Mouse (Mus musculus): ENCODE measurements around the gene Adamts17. TPM values are rescaled to one million over a fixed set of nuclear protein-coding genes. Genes with fewer than 3 reads are reported as not detected.

The Adamts17 gene
- polyA plus RNA-seq, 1 experiment from 2014 or later, result 4.3 TPM

GRCm38 (mm10) chr7:66831295-66831694 lies 8.2 kb upstream of the Adamts17 start:
- 42% methylated on average over 5 of the region's 5 CpGs for WGBS
- ATAC-seq (ENCODE audit: low FRiP score, low TSS enrichment), result no peak
- no peaks in the 10 kb centered on the region for H3K27me3 ChIP-seq (ENCODE audit: control insufficient read depth, insufficient read depth, low read length)
- peaks cover 10% of the 10 kb centered on the region for H3K4me1 ChIP-seq (ENCODE audit: control insufficient read depth, insufficient read depth, low read length)
- H3K9ac ChIP-seq (ENCODE audit: low read depth, low read length), result no peak overlapping the region
- no peak overlapping the region for H3K4me3 ChIP-seq (ENCODE audit: low read length)
- H3K27ac ChIP-seq (ENCODE audit: low read depth, low read length), result peak overlapping the region; percentile 20; the same call in 1 of the 2 replicates
- H3K36me3 ChIP-seq (ENCODE audit: control insufficient read depth, insufficient read depth, low read length), result no peaks in the 10 kb centered on the region
- peak overlapping the region; percentile 15; the same call in 1 of the 2 replicates for H3K4me2 ChIP-seq (replicated peaks; ENCODE audit: low read depth, low read length)
- H3K9me3 ChIP-seq (ENCODE audit: control insufficient read depth, low read length), result no peaks in the 10 kb centered on the region

DNA sequence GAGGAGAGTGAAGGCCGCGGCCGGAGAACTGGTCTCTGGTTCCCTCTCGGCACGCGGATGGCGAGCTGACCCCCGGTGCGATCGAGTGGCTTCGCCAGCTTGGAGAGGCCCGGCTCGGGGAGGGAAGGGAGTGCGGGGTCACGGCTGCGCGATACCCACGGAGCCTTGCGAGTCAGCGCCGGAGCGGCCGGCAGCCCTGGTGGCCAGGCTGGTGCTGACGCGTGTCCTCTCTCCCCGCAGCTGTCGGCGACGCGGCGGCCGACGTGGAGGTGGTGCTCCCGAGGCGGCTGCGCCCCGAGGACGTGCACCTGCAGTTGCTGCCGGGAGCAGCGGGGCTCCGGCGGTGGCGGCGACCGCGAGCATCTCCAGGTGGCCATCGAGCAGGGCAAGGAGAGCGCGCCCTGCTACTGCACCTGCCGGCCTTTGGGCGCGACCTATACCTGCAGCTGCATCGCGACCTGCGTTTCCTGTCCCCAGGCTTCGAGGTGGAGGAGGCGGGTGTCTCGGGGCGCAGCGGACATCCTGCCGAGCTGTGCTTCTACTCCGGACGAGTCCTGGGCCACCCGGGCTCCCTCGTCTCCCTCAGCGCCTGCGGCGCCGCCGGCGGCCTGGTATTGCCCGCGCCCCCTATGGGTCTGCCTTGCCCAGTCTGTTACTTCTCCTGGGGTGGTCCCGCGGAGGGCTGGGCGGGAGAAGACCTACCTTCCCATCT lies 629 bp downstream of the Adamts17 start:
- under 1% methylated on average over 75 of the region's 76 CpGs for WGBS
- H3K4me1 ChIP-seq (ENCODE audit: control insufficient read depth, insufficient read depth, low read length), result no peaks in the 10 kb centered on the region; the same call in 1 of the 2 replicates
- peak overlapping the region; percentile 51 for H3K9ac ChIP-seq (ENCODE audit: low read depth, low read length)
- H3K4me2 ChIP-seq (replicated peaks; ENCODE audit: low read depth, low read length), result peak overlapping the region; percentile 99
- peaks cover 12% of the 10 kb centered on the region for H3K27me3 ChIP-seq (ENCODE audit: control insufficient read depth, insufficient read depth, low read length)
- H3K27ac ChIP-seq (ENCODE audit: low read depth, low read length), result no peak overlapping the region
- no peaks in the 10 kb centered on the region for H3K36me3 ChIP-seq (ENCODE audit: control insufficient read depth, insufficient read depth, low read length)
- peak overlapping the region; percentile 49 for H3K4me3 ChIP-seq (ENCODE audit: low read length)
- no peaks in the 10 kb centered on the region for H3K9me3 ChIP-seq (ENCODE audit: control insufficient read depth, low read length)
- peak; percentile 20; the same call in 1 of the 2 replicates for ATAC-seq (ENCODE audit: low FRiP score, low TSS enrichment)

GRCm38 (mm10) chr7:66841165-66841564 lies 1.6 kb downstream of the Adamts17 start:
- no peak overlapping the region for H3K27ac ChIP-seq (ENCODE audit: low read depth, low read length)
- H3K4me2 ChIP-seq (replicated peaks; ENCODE audit: low read depth, low read length), result peak overlapping the region; percentile 99; the same call in 1 of the 2 replicates
- H3K27me3 ChIP-seq (ENCODE audit: control insufficient read depth, insufficient read depth, low read length), result peaks cover 12% of the 10 kb centered on the region
- H3K36me3 ChIP-seq (ENCODE audit: control insufficient read depth, insufficient read depth, low read length), result no peaks in the 10 kb centered on the region
- H3K9ac ChIP-seq (ENCODE audit: low read depth, low read length), result no peak overlapping the region
- ATAC-seq (ENCODE audit: low FRiP score, low TSS enrichment), result no peak
- H3K4me1 ChIP-seq (ENCODE audit: control insufficient read depth, insufficient read depth, low read length), result no peaks in the 10 kb centered on the region; the same call in 1 of the 2 replicates
- WGBS, result 80% methylated on average over 7 of the region's 7 CpGs
- H3K9me3 ChIP-seq (ENCODE audit: control insufficient read depth, low read length), result no peaks in the 10 kb centered on the region
- no peak overlapping the region for H3K4me3 ChIP-seq (ENCODE audit: low read length)

DNA sequence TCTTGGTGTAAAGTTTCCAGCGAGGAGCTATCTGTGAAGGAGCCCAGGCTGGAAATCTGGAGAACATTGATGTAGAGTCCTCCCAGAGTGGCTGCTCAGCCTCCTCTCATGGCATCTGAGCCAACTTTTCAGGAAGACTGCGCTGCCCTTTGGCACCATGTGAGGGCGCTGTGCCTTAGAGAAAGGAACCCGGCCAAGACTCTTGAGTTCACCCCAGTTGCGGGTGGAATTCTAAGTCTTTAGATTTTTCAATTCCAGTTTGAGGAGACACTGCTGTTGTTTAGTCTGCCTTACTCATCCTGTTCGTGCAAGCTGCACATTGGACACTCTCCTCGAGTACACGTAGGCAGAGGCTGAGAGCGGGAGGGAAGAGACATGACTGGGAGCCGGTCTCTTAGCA lies 2.5 kb downstream of the Adamts17 start:
- Histone ChIP-seq H3K9ac (ENCODE audit: low read depth, low read length) (no peak overlapping the region), H3K9me3 (ENCODE audit: control insufficient read depth, low read length) (no peaks in the 10 kb centered on the region), H3K27me3 (ENCODE audit: control insufficient read depth, insufficient read depth, low read length) (peaks cover 12% of the 10 kb centered on the region), H3K27ac (ENCODE audit: low read depth, low read length) (no peak overlapping the region), H3K36me3 (ENCODE audit: control insufficient read depth, insufficient read depth, low read length) (no peaks in the 10 kb centered on the region), H3K4me3 (ENCODE audit: low read length) (no peak overlapping the region), H3K4me2 (replicated peaks; ENCODE audit: low read depth, low read length) (no peak overlapping the region), H3K4me1 (ENCODE audit: control insufficient read depth, insufficient read depth, low read length) (no peaks in the 10 kb centered on the region; the same call in 1 of the 2 replicates)
- 46% methylated on average over 10 of the region's 10 CpGs for WGBS
- no peak for ATAC-seq (ENCODE audit: low FRiP score, low TSS enrichment)

DNA sequence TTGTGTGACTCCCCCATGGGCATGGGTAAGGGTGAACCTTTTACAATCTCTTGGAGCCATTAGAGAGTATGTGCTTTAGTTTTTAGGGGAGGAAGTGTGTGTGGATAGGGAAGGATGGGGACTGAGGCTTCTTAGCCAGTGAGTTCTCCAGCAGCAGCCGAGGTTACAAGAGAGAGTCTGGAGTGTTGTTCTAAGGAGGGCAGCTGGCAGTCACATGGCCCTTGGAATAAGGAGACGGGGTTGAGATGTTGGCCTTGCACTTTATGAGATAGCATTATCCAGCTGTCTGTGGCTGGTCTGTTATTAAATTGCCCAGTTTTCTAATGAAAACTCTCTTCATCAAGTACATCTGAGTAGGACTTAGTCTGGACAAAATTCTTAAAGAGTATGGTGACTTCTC lies 4.3 kb downstream of the Adamts17 start:
- Histone ChIP-seq H3K4me2 (replicated peaks; ENCODE audit: low read depth, low read length) (no peak overlapping the region), H3K9me3 (ENCODE audit: control insufficient read depth, low read length) (no peaks in the 10 kb centered on the region), H3K27ac (ENCODE audit: low read depth, low read length) (no peak overlapping the region), H3K27me3 (ENCODE audit: control insufficient read depth, insufficient read depth, low read length) (peaks cover 12% of the 10 kb centered on the region), H3K9ac (ENCODE audit: low read depth, low read length) (no peak overlapping the region), H3K36me3 (ENCODE audit: control insufficient read depth, insufficient read depth, low read length) (no peaks in the 10 kb centered on the region), H3K4me3 (ENCODE audit: low read length) (no peak overlapping the region), H3K4me1 (ENCODE audit: control insufficient read depth, insufficient read depth, low read length) (no peaks in the 10 kb centered on the region; the same call in 1 of the 2 replicates)
- no peak for ATAC-seq (ENCODE audit: low FRiP score, low TSS enrichment)
- 61% methylated on average over 2 of the region's 2 CpGs for WGBS

DNA sequence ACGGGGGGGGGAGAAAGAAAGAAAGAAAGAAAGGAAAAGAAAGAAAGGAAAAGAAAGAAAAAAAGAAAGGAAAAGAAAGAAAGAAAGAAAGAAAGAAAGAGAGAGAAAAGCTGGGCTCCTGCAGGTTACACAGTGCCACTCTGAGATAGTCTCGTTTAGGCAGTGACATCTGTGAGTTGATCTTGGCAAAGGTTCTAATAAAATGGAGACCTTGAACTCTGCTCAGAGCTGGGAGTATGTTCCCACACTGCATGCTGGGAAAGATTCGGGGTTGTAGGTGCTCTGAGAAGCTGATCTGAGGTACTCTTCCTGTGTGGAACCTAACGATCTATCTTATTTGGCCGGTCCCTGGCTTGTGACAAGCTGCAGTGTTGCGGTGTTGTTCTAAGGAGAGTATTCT lies 7.0 kb downstream of the Adamts17 start:
- Histone ChIP-seq H3K9me3 (ENCODE audit: control insufficient read depth, low read length) (no peaks in the 10 kb centered on the region), H3K27me3 (ENCODE audit: control insufficient read depth, insufficient read depth, low read length) (no peaks in the 10 kb centered on the region), H3K4me3 (ENCODE audit: low read length) (no peak overlapping the region), H3K27ac (ENCODE audit: low read depth, low read length) (no peak overlapping the region), H3K36me3 (ENCODE audit: control insufficient read depth, insufficient read depth, low read length) (no peaks in the 10 kb centered on the region), H3K9ac (ENCODE audit: low read depth, low read length) (no peak overlapping the region), H3K4me1 (ENCODE audit: control insufficient read depth, insufficient read depth, low read length) (no peaks in the 10 kb centered on the region; the same call in 1 of the 2 replicates), H3K4me2 (replicated peaks; ENCODE audit: low read depth, low read length) (no peak overlapping the region)
- WGBS, result 67% methylated on average over 6 of the region's 6 CpGs
- ATAC-seq (ENCODE audit: low FRiP score, low TSS enrichment), result no peak

- Histone ChIP-seq H3K27me3 (ENCODE audit: control insufficient read depth, insufficient read depth, low read length) (no peaks in the 10 kb centered on the region), H3K9me3 (ENCODE audit: control insufficient read depth, low read length) (no peaks in the 10 kb centered on the region), H3K27ac (ENCODE audit: low read depth, low read length) (no peak overlapping the region), H3K9ac (ENCODE audit: low read depth, low read length) (no peak overlapping the region), H3K36me3 (ENCODE audit: control insufficient read depth, insufficient read depth, low read length) (no peaks in the 10 kb centered on the region), H3K4me2 (replicated peaks; ENCODE audit: low read depth, low read length) (no peak overlapping the region), H3K4me3 (ENCODE audit: low read length) (no peak overlapping the region), H3K4me1 (ENCODE audit: control insufficient read depth, insufficient read depth, low read length) (no peaks in the 10 kb centered on the region; the same call in 1 of the 2 replicates)
- 57% methylated on average over 9 of the region's 9 CpGs for WGBS
- ATAC-seq (ENCODE audit: low FRiP score, low TSS enrichment), result no peak
Observed at GRCm38 (mm10) chr7:66847299-66847698, 7.8 kb downstream of the Adamts17 start.

GRCm38 (mm10) chr7:66849316-66849715 lies 9.8 kb downstream of the Adamts17 start:
- no peaks in the 10 kb centered on the region for H3K27me3 ChIP-seq (ENCODE audit: control insufficient read depth, insufficient read depth, low read length)
- no peaks in the 10 kb centered on the region for H3K4me1 ChIP-seq (ENCODE audit: control insufficient read depth, insufficient read depth, low read length)
- H3K9ac ChIP-seq (ENCODE audit: low read depth, low read length), result no peak overlapping the region
- no peak overlapping the region for H3K27ac ChIP-seq (ENCODE audit: low read depth, low read length)
- H3K36me3 ChIP-seq (ENCODE audit: control insufficient read depth, insufficient read depth, low read length), result no peaks in the 10 kb centered on the region
- no peak overlapping the region for H3K4me3 ChIP-seq (ENCODE audit: low read length)
- no peak for ATAC-seq (ENCODE audit: low FRiP score, low TSS enrichment)
- 96% methylated on average over 6 of the region's 6 CpGs for WGBS
- H3K4me2 ChIP-seq (replicated peaks; ENCODE audit: low read depth, low read length), result no peak overlapping the region
- H3K9me3 ChIP-seq (ENCODE audit: control insufficient read depth, low read length), result no peaks in the 10 kb centered on the region

GRCm38 (mm10) chr7:66852164-66852563 lies 12.6 kb downstream of the Adamts17 start:
- no peaks in the 10 kb centered on the region for H3K4me1 ChIP-seq (ENCODE audit: control insufficient read depth, insufficient read depth, low read length)
- 44% methylated on average over 3 of the region's 3 CpGs for WGBS
- H3K27me3 ChIP-seq (ENCODE audit: control insufficient read depth, insufficient read depth, low read length), result no peaks in the 10 kb centered on the region
- H3K4me2 ChIP-seq (replicated peaks; ENCODE audit: low read depth, low read length), result no peak overlapping the region
- no peak for ATAC-seq (ENCODE audit: low FRiP score, low TSS enrichment)
- no peaks in the 10 kb centered on the region for H3K36me3 ChIP-seq (ENCODE audit: control insufficient read depth, insufficient read depth, low read length)
- no peaks in the 10 kb centered on the region for H3K9me3 ChIP-seq (ENCODE audit: control insufficient read depth, low read length)
- no peak overlapping the region for H3K27ac ChIP-seq (ENCODE audit: low read depth, low read length)
- H3K4me3 ChIP-seq (ENCODE audit: low read length), result no peak overlapping the region
- H3K9ac ChIP-seq (ENCODE audit: low read depth, low read length), result no peak overlapping the region

Data from kidney, embryonic 14.5 days (tissue).